Mouse (Mus musculus) c-Kit-positive CD71-negative TER-119-negative erythroid progenitor cells, embryonic 14.5 days (primary cell): Measurements from ENCODE around the gene Slc16a3.

Experiments
- DNase-seq: peaks from one replicate; pipeline ENCODE4 v3.0.0-alpha.2; 2013; ENCODE audit warnings: low read depth

Slc16a3 gene

DNA sequence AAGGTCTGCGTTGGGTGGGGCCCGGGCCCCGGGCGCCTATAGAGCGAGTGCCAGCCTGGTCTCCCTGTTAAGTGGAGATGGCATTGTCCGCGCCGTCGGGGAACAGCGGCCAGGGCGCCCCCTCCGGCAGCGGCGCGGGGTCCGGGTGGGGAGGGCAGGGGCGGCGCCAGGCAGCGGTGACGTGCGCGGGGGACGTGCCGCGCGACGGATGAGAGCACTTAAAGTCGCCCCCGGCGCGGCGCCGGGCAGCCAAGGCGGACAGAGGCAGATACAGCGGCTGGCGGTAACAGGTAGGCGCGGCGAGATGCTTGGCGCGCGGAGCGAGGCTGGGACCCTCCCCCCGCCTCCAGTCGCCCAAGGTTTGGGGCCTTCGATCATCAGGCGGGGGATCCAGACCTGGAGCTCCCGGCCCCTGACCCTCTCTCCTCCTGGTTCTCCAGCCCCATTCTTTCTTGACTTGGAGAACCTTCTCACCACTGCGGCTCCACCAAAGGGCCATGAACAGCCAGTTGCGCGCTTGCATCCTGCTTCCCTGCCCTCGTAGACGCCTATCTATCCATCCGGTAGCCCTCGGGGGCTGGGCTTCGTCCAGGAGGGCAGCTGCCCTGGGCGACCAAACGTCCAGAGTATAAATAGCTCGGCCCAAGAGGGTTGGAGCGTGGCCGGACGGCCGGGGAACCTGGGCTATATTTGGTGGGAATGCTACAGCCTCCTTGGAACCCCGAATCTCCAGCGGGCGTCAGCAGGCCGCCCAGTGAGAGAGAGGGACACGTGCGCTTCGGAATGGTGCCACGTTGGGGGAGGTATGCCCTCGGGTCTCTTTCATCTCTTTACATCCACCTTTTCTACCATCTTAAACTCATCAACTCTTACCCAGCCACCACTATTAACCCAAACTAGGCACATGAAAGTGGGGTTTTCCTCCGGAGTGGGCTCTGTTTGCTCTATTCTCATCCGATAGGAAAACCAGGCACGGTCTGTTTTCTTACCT is 876 bp downstream of the Slc16a3 start:
- no peak for DNase-seq

DNA sequence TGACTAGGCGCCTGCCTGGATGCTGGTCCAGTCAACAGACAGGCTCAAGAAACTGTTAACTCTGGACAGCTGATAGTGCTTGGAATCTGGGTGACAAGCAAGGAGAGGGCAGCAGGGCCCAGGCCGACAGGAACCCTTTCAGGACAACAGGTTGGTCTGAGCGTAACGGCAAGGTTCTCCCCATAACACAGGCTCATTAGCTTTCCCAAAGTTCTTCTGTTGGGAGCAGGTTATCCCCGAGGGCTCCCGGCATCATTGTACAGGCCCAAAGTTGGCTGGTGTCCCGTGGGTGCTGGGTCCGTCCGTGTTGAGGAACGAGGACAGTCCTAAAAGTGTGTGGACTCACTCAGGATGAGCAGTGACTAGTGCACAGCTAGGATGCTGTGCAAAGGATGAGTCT is 1.6 kb downstream of the Slc16a3 start:
- no peak for DNase-seq

DNA sequence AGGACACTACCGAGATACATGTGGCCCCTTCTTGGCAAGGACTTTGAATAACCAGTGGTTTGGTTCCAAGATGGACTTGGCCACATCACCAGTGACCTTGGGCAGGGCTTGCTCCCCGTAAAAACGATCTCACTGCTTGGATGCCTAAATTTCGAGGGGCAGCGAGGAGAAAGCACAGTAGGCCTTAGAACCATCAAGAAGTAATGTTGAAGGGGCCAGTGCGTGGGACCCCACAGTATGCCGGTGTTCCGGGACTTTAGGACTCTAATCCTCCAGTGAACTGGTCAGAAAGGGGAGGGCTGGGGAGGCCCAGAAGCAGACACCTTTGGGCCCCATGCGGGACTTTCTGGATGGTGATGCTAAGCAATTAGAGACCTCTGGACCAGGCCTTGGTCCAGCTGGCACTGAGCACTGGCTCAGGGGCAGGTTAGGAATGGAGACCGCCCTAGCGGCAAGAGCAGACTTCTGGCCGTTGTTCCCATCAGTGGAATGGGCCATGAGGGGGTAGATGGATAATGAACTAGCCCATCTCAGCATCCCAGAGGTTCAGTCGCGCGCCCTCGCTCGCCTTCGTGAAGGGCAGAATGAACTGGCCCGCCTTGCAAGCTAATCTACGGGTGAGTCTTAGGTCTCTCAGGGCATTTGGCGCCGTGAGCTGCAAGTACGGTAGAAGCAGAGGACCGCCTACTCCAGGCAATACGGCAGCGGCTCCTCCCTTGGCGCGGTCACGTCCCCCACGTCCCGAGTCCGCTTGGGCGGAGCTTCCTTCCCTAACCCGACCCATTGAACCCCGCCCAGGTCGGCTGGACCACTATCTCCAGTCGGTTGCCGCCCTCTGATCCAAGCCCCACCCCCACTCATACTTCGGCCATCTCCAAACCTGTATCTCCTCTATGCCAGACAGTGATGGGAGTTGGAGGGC is 2.3 kb downstream of the Slc16a3 start:
- DNase-seq = peak; percentile 82

DNA sequence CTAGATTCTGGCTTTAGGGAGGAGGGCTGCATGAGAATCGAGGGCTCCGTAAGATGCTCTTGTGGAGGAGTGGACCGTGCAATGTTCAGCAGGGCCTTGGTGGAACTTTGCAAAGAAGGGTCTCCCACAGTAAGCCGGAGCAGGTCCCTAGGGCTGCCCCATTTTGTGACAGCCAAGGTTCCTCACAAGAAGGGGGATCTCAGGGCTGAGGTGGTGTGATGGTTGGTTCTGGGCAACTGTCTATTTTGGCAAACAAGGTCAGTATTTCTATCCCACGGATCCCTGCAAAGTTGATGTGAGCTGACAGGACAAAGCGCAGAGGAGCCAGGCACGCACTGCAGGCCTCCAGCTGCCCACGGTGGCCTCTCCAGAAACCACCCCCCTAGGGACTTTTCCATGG is 3.0 kb downstream of the Slc16a3 start:
- no peak for DNase-seq

DNA sequence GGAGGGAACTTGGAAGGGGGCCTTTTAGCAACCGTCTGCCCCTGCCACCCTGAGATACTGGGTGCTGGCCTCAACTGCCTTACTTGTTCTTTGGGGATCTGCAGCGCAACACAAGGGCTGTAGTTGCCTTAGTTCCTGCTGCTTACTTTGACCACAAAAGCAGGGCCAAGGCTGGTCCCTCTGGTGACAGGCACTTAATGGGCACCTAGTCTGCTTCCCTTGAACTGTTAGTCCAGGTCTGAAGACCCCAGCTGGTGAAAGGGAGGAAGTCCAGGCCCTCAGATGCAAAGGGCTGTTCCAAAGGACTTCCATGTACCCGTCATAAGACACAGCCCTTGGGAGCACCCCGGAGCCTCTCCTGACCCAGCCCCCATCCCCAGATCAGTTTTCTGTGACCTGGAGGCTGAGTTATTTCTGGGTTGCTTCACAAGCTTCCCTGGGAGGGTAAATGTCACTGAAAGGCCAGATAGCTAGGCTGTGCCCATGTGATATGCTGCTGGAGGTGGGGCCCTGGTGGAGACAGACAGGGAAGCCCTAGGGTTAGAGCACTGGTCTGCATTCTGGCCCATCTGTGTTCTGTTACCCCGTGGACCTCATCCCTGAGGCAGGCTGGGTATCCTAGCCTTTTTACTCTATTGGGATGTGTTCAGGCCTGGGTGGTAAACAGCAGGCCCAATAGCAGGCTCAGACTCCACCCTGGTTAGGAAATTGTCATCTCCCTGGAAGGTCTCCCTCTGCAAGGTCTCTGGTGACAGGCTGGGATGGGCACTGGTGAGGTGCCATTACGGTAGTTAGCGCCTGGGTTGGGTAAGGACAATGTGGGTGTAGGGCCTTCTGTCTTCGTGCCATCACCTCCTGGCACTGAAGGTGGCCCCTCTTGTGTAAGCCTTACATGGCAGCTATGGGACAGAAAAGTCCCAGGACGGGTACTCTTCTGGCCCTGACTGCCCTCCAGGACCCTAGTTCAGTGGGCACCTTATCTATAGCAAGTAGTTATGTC is 3.8 kb downstream of the Slc16a3 start:
- DNase-seq = no peak

DNA sequence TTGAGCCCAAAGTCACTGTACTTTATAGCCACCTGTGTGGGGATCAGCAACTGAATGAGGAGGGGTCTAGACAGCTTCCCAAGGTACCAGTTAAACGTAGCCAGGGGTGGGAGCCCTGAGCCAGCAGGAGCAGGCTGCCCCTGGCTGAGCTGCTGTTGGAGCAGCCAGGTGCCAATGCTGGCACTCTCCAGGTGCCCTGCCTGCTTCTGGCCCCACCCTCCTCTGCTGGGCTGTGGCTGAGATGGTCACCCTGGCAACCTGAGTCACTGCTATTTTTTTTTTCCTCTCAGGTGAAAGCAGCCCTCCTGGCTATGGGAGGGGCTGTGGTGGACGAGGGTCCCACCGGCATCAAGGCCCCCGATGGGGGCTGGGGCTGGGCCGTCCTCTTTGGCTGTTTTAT is 6.7 kb downstream of the Slc16a3 start:
- no peak for DNase-seq

DNA sequence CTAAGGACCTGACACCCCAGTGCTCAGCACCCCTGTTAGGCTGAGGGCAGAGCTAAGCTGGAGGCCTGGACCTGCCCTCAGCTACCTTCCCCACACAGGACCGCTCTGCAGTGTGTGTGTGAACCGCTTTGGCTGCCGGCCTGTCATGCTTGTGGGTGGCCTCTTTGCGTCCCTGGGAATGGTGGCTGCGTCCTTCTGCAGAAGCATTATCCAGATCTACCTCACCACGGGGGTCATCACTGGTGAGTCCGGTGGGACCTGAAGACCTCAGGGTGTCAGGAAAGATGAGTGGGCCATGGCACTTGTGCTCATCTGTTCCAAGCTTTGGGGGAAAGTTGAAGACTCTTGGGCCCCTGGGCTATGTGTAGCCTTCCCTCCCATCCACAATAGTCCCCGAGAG is 7.4 kb downstream of the Slc16a3 start:
- no peak for DNase-seq

DNA sequence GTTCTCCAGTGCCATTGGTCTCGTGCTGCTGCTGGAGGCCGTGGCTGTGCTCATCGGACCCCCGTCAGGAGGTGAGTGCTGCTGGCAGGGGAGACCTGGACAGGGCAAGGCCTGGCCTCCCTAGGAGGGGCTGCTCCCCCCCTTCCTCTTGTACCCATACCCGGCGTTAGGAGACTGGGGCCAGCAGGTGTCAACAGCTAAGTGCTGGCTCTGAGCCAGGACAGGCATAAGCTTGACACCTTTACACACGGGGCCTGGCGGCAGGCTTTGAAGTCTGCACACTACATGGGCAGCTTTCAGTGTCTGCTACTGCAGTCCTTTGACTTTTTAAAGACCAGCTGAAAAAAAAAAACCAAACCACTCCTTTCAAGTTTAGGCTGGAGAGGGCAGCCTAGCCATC is 8.8 kb downstream of the Slc16a3 start:
- no peak for DNase-seq

DNA sequence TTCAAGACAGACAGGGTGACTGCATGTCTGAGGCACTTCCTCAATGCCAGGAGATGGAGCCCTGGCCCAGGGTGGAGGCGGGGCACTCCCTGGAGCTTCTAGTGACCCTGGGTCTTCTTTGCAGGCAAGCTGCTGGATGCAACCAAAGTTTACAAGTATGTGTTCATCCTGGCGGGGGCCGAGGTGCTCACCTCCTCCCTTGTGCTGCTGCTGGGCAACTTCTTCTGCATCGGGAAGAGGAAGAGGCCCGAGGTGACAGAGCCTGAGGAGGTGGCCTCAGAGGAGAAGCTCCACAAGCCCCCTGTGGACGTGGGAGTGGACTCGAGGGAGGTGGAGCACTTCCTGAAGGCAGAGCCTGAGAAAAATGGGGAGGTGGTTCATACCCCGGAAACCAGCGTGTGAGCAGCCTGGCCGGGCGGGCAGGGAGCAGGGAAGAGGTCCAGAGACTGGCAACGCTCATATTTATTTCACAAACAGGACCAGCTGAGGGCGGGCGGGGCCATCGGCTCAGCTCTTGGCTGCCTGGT is 9.5 kb downstream of the Slc16a3 start:
- no peak for DNase-seq

DNA sequence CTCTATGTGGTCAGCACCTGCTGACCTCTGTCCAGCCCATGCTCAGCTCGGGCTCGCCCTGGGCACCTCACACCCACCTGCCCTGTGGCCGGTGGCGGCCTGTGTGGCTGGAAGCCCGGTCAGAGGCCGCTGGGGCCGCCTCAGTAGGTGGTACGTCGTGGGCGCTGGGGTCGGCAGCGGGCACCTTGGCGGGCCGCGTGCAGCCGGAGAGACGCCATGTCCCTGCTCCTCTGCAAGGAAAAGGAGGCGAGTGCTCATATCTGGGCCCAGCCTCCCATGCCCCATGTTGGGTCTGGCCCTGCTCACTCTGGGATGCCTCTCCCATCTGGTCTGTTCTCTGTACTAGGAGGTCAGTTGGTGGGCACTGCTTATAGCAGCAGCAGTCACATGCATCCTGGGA is 10.8 kb downstream of the Slc16a3 start:
- DNase-seq = no peak

DNA sequence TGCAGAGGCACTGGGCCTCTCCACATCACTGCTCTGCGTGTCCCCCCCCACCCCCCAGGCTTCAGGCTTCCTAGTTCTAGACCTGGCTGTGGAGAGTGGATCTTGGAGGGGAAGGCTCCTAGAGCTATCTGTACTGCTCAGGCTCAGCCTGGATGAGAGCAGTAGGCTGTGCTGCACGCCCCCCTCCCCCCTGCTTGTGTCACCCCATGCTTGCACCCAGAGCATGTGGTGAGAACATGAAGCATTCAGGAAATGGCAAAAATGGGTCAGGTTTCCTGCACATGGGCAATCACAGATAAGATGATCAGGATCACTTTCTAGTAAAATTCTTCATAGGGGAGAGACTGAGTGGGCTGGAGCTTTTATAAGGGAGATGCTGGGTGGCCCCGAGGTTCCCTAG is 11.3 kb downstream of the Slc16a3 start:
- DNase-seq = no peak

DNA sequence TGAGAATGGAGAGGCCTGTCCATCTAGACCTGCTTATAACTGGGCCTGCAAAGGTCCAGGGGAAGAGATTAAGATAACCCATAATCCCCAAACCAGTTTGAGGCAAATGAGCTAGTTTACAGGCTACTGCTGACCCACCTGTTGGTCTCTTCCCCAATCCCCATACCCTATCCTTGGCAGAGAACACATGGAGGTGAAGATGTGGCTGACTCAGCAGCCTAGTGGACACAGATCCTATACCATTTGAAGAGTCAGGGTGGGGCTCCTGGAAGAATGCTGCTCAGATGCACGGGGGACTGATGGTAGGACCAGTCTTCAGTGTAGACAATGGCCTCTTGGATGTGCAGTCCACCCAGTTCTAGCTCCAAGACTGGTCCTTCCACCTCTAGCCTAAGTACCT is 12.0 kb downstream of the Slc16a3 start:
- no peak for DNase-seq

DNA sequence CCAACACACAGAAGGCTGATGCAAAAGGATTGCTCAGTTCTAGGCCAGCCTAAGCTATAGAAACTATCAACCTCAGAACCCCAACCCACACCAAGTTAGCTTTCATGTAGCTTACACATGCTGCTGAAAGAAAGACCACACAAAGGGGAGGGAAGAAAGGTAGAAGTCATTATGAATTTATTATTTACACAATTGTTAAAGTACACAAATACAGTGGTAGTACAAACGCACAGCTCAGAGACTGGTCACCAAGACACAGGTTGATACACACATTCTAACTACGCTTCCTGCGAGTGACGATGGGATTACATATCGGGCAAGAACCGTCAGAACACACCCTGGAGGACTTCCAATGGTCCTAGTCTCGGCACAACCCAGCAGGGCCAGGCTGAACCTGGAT is 13.3 kb downstream of the Slc16a3 start:
- no peak for DNase-seq

DNA sequence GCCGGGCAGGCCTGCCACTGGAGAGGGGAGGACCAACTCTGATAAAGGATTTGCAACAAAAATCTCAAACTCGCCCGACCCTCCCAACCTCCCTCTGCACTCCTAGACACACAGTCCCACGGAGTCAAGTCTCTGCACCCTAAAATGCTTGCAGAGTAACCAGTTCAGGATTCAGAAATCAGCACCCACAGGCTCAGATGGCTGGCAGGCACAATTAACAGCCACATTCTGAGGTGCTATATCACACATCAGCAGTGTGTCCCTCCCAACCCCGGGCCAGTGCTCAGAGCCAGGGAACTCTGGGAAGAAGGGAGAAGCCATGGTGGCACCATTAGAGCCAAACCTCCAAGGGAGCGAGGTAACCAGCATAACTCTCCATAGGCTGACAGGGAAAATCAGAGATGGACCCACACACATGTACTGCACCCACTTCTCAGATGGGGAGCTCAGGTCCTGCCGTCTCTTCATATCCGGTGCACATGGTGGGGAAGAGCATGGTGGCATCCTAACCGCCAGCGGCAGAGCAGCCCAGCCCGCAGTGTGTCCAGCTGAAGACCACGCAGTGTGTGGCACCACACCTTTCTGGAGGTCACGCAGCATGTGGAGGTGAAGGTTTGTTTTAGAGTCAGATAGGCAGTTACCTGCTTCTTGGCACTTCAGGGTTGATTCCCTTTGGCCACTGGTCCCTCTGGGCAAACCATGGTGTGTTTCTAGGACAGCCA is 13.9 kb downstream of the Slc16a3 start:
- DNase-seq = no peak

DNA sequence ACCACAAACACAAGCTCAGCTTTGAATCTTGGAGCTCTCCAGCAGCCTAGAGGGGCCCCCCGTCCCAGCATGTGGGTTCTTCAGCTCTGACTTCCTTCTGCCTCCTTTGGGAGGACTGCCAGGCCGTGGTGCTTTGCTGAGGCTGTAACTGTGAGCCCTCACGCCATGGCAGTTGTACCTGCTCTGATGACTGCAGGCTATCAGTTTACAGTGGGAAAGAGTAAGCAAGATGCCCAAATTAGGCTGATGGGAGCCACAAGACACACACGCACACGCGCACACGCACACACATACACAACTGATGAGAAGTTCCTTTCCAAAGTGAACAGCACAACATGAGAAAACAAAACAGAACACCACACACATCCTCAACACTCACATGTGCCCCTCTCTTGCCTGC is 14.6 kb downstream of the Slc16a3 start:
- DNase-seq = no peak

DNA sequence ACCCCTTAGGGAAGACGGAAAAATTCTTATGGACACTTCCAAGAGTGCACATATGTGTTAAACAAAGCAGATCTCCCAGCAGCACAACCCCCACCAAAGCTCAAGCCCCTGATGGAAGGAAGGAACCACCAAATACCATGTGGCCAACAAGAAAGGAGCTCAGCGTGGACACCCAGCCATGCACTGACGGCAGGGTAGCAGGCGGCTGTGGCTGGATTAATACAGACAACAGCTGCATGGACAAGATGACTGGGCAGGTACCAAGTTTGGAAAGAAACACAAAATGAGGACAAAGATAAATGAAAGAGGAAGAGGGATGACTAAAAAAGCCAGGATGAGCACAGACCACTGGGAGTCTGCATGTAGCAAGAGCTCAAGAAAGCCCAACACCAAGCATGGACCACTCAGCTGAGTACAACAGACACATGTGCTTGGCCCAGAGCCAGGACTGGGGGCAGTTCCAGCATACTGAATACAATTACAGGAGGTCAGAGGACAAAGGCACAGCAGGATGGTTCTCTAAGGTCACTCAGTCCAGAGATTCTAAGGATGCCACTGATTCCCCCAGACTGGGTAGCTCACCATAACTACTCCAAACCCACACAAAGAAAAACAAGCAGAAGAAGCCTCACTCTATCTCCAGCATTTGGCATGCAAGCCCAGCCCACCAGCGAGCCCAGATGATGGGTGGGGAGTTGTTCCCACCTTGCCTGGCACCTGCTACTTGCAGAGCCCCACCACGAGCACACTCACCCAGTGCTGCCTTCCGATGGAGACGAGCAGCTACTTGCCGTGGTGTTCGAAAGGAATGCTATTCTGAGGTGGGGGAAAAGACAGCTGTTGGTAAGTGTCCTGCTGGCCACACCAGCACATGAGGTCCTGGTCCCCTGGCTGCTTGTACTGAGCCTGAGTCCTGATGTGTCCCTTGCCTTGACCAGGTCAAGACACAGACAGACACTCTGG is 16.2 kb downstream of the Slc16a3 start:
- no peak for DNase-seq

DNA sequence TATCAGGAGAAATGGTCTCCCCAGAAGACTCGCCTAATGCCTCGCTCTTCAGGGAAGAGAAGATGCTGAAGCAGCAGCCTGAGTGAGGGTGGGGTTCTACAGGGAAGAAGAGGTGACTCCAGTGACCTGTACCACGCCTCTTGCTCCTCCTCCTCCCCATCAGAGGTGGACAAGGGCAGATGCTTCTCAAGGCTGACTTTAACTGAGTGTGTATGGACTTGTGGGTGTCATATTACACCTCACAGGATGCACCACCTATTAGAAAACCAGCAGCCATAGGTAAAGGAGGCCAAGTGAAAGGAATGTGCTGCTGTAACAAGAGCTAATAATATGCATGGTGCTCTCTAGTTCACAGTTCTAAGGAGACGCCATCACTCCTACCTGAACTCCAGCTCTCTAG is 17.3 kb downstream of the Slc16a3 start:
- DNase-seq = no peak

DNA sequence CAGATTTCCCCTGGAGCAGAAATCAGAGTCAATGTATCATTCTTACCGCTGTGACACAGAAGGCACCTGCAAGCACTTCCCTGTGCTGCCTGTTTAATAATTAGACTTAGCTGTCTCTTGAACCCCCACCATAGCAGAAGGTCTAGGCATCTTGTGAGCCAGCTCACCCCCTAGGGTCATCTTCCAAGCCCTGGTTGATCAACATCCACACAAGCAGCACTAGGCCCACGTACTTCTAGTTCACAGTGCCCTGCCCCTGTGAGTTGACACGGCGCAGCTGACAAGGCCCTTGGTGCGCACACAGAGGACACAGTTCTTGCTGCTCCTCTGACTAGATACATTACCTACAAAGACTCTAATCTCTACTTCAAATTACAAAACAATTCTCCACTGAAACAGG is 21.5 kb downstream of the Slc16a3 start:
- no peak for DNase-seq

DNA sequence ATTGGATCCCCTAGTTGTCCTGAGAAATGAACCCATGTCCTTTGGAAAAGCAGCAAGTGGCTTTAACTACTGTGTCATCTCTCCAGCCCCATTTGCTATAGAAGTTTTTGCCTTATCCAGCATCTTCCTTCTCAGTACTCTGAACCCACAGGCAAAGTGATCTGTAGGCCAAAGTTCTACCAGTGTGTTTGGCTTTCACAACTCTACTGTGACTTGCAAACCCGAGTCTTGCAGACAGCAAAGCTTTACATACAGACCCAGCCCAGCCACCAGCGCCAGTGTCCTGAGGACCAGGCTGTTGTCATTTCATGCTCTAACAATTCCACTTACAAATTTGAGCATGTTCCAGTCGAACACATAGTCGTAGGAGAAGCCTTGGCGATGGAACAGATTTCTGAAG is 23.0 kb downstream of the Slc16a3 start:
- DNase-seq = no peak

DNA sequence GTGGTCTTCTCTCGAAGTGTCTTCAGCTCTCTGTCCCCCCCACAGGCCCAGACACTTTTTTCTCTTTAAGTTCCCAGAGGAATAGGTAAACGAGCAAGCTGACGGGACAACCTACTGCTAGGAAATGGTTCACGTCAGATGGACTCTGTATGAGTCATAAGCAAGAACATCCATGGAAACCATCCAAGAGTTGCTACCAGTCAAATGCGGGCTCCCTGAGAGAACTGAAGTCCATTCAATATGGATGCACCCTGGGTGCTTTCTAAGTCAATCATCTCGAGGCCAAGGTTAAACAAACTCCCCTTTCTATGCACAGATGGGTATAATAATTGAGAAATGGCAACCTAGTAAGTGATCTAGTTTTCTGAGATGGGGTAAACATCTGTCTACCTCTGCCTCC is 25.0 kb downstream of the Slc16a3 start:
- no peak for DNase-seq
